Mouse (Mus musculus) limb, embryonic 12.5 days (tissue): ENCODE measurements around the gene Gm9045. TPM values are rescaled to one million over a fixed set of nuclear protein-coding genes. Genes with fewer than 3 reads are reported as not detected.
A peak's percentile ranks its signal among the peaks of the same experiment; 100 is the strongest.
"Not testable (repeated sequence)": the region's sequence is repeated elsewhere in the genome, so short reads cannot be mapped to it uniquely, and the experiment has no call there.

Experiments used
- ATAC-seq: fragments of 200-750 bp; cut with Nextera tagmentation; 2 replicates; pipeline ENCODE4 v1.8.0; 2017; ENCODE audit warnings: low read depth, moderate TSS enrichment; ENCODE audit not compliant: insufficient number of reproducible peaks, insufficient read depth, low FRiP score, low TSS enrichment
- H3K27ac ChIP-seq: fragments of 300-500 bp; sonication (generic); 2 replicates; pipeline ENCODE4 v1.5.1; 2016; ENCODE audit warnings: mild to moderate bottlenecking, moderate library complexity
- H3K27me3 ChIP-seq: fragments of 300-500 bp; sonication (generic); 2 replicates; pipeline ENCODE4 v1.6.1; 2016; ENCODE audit warnings: mild to moderate bottlenecking, moderate library complexity
- H3K36me3 ChIP-seq: fragments of 300-500 bp; sonication (generic); 2 replicates; pipeline ENCODE4 v1.6.1; 2016; ENCODE audit warnings: mild to moderate bottlenecking, moderate library complexity
- H3K4me1 ChIP-seq: fragments of 300-500 bp; sonication (generic); replicated peaks from 2 replicates; pipeline ENCODE4 v1.6.1; 2016
- H3K4me2 ChIP-seq: fragments of 300-500 bp; sonication (generic); 2 replicates; pipeline ENCODE4 v1.6.1; 2016; ENCODE audit warnings: mild to moderate bottlenecking, moderate library complexity
- H3K4me3 ChIP-seq: fragments of 300-500 bp; sonication (generic); replicated peaks from 2 replicates; pipeline ENCODE4 v1.5.1; 2016; ENCODE audit warnings: mild to moderate bottlenecking
- H3K9ac ChIP-seq: fragments of 300-500 bp; sonication (generic); replicated peaks from 2 replicates; pipeline ENCODE4 v1.6.1; 2016; ENCODE audit warnings: mild to moderate bottlenecking, moderate library complexity
- H3K9me3 ChIP-seq: fragments of 300-500 bp; sonication (generic); 2 replicates; pipeline ENCODE4 v1.6.1; 2016; ENCODE audit warnings: mild to moderate bottlenecking, moderate library complexity
- WGBS: fragments of 180-500 bp; shearing (Covaris S2); methylation state at CpG from one replicate; pipeline ENCODE4 v1.1.7; 2016; 5-methylcytosine and 5-hydroxymethylcytosine counted together
- polyA plus RNA-seq: library from polyadenylated mRNA; unstranded; fragments of >200 nt; fragmentation: Nextera tagmentation; extraction: Ambion mirVana; gene quantifications from 2 replicates; pipeline ENCODE4 v1.2.1, GENCODE M21; 2016

Gm9045 gene
- polyA plus RNA-seq = 0.10 TPM in 1 of 2 replicates, not detected in the other

GRCm38 (mm10) chr10:118337731-118338130 is at the start of gene Gm9045:
Gene Gm9045, minus strand, starts transcription at chr10:118337831.
- not testable (repeated sequence) for H3K27ac ChIP-seq, ATAC-seq, H3K36me3 ChIP-seq, H3K27me3 ChIP-seq, H3K4me1 ChIP-seq, H3K4me2 ChIP-seq, H3K9me3 ChIP-seq, H3K4me3 ChIP-seq, H3K9ac ChIP-seq
- no CpG with 5 or more reads among the region's 14 CpGs for WGBS

- 9% methylated on average over 10 of the region's 10 CpGs for WGBS
- H3K36me3 ChIP-seq = no peaks in the 10 kb centered on the region
- H3K9ac ChIP-seq = no peak overlapping the region
- no peaks in the 10 kb centered on the region for H3K4me1 ChIP-seq
- ATAC-seq = peak; percentile 80
- H3K27me3 ChIP-seq = no peaks in the 10 kb centered on the region
- H3K9me3 ChIP-seq = no peaks in the 10 kb centered on the region
- H3K27ac ChIP-seq = no peak overlapping the region
- peak overlapping the region; percentile 37 for H3K4me2 ChIP-seq
- H3K4me3 ChIP-seq = no peak overlapping the region
Measured at GRCm38 (mm10) chr10:118370443-118370842, 32.8 kb upstream of the Gm9045 start.

GRCm38 (mm10) chr10:118369518-118369917 is 31.9 kb upstream of the Gm9045 start:
- Histone ChIP-seq H3K9me3 (no peaks in the 10 kb centered on the region), H3K4me3 (no peak overlapping the region), H3K27ac (no peak overlapping the region), H3K9ac (no peak overlapping the region), H3K27me3 (no peaks in the 10 kb centered on the region), H3K4me1 (no peaks in the 10 kb centered on the region), H3K4me2 (no peak overlapping the region), H3K36me3 (no peaks in the 10 kb centered on the region)
- 91% methylated on average over 9 of the region's 9 CpGs for whole genome bisulfite sequencing
- no peak for ATAC-seq

- not testable (repeated sequence) for H3K4me1 ChIP-seq, H3K4me2 ChIP-seq, ATAC-seq, H3K9ac ChIP-seq, H3K27me3 ChIP-seq, H3K27ac ChIP-seq, H3K9me3 ChIP-seq, H3K36me3 ChIP-seq, H3K4me3 ChIP-seq
- WGBS = no CpG with 5 or more reads among the region's 11 CpGs
Measured at GRCm38 (mm10) chr10:118354005-118354404, 16.4 kb upstream of the Gm9045 start, which contains the start of gene Gm9049. Gene Gm9049, minus strand, starts transcription at chr10:118354105.

DNA sequence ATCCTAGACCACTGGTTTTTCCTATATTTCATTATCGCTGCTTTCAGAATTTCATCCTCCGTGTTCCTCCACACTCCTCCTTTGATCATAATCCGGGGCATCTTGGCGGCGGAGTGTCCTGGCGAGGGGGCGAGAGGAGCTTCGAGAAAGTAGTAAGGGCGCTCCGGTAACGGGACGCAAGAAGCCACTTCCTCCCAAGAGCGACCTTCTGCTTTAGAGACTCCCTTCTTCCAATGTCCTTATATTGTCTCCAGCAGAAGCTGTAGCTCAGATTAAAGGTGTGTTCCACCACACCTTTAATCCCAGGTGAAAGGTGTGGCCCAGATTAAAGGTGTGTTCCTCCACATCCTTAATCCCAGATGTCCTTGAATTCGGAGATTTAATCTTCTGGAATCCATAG is 10.9 kb upstream of the Gm9045 start, which contains the start of gene Gm9048:
TSS of gene Gm9048 (minus strand) at position 101 of the 400 bp plus-strand sequence.
- not testable (repeated sequence) for H3K27ac ChIP-seq, H3K4me1 ChIP-seq, H3K4me3 ChIP-seq, H3K9ac ChIP-seq, H3K27me3 ChIP-seq, ATAC-seq, H3K9me3 ChIP-seq, H3K4me2 ChIP-seq, H3K36me3 ChIP-seq
- 64% methylated on average over 1 of the region's 14 CpGs for WGBS

- WGBS = no CpG with 5 or more reads among the region's 14 CpGs
- not testable (repeated sequence) for H3K4me3 ChIP-seq, H3K27ac ChIP-seq, H3K9ac ChIP-seq, H3K4me2 ChIP-seq, H3K4me1 ChIP-seq, H3K27me3 ChIP-seq, H3K36me3 ChIP-seq, ATAC-seq, H3K9me3 ChIP-seq
Measured at GRCm38 (mm10) chr10:118343155-118343554, 5.5 kb upstream of the Gm9045 start, which contains the start of gene Gm9046. Gene Gm9046, minus strand, starts transcription at chr10:118343255.

DNA sequence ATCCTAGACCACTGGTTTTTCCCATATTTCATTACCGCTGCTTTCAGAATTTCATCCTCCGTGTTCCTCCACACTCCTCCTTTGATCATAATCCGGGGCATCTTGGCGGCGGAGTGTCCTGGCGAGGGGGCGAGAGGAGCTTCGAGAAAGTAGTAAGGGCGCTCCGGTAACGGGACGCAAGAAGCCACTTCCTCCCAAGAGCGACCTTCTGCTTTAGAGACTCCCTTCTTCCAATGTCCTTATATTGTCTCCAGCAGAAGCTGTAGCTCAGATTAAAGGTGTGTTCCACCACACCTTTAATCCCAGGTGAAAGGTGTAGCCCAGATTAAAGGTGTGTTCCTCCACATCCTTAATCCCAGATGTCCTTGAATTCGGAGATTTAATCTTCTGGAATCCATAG is 5.3 kb downstream of the Gm9045 start, which contains the start of gene Gm9044:
TSS of gene Gm9044 (minus strand) at position 101 of the 400 bp plus-strand sequence.
- not testable (repeated sequence) for H3K27ac ChIP-seq, H3K4me1 ChIP-seq, H3K4me3 ChIP-seq, ATAC-seq, H3K9ac ChIP-seq, H3K9me3 ChIP-seq, H3K36me3 ChIP-seq, H3K4me2 ChIP-seq, H3K27me3 ChIP-seq
- no CpG with 5 or more reads among the region's 14 CpGs for WGBS

- H3K27me3 ChIP-seq, ATAC-seq, H3K9ac ChIP-seq, H3K36me3 ChIP-seq, H3K4me2 ChIP-seq, H3K4me3 ChIP-seq, H3K4me1 ChIP-seq, H3K9me3 ChIP-seq, H3K27ac ChIP-seq: not testable (repeated sequence)
- no CpG with 5 or more reads among the region's 11 CpGs for WGBS
Measured at GRCm38 (mm10) chr10:118326869-118327268, 10.8 kb downstream of the Gm9045 start, which contains the start of gene Gm9040. Gene Gm9040, minus strand, starts transcription at chr10:118326969.

- ATAC-seq = no peak
- Histone ChIP-seq H3K9me3 (no peaks in the 10 kb centered on the region), H3K27me3 (no peaks in the 10 kb centered on the region), H3K4me1 (no peaks in the 10 kb centered on the region), H3K4me3 (no peak overlapping the region), H3K9ac (no peak overlapping the region), H3K36me3 (no peaks in the 10 kb centered on the region), H3K27ac (no peak overlapping the region), H3K4me2 (no peak overlapping the region)
- WGBS = 81% methylated on average over 8 of the region's 8 CpGs
Measured at GRCm38 (mm10) chr10:118319024-118319423, 18.6 kb downstream of the Gm9045 start.

GRCm38 (mm10) chr10:118302133-118302532 is 35.5 kb downstream of the Gm9045 start:
- H3K27ac ChIP-seq, ATAC-seq, H3K4me3 ChIP-seq, H3K9ac ChIP-seq, H3K36me3 ChIP-seq, H3K4me1 ChIP-seq, H3K9me3 ChIP-seq, H3K27me3 ChIP-seq, H3K4me2 ChIP-seq: not testable (repeated sequence)
- 30% methylated on average over 2 of the region's 2 CpGs for WGBS

- ATAC-seq = no peak
- no peak within 1 kb of the TSS for H3K27ac ChIP-seq
- H3K27me3 ChIP-seq = no peaks in the 10 kb centered on the region
- no peak within 1 kb of the TSS for H3K9ac ChIP-seq
- H3K9me3 ChIP-seq = no peaks in the 10 kb centered on the region
- no peaks in the 10 kb centered on the region for H3K4me1 ChIP-seq
- no peak within 1 kb of the TSS for H3K4me2 ChIP-seq
- no peaks in the 10 kb centered on the region for H3K36me3 ChIP-seq
- no peak within 1 kb of the TSS for H3K4me3 ChIP-seq
- WGBS = 90% methylated on average over 6 of the region's 6 CpGs
Measured at GRCm38 (mm10) chr10:118294938-118295337, 42.7 kb downstream of the Gm9045 start, which contains the start of gene Iltifb. Gene Iltifb, minus strand, starts transcription at chr10:118295038.
